Mouse (Mus musculus): ENCODE results near the gene Cst13.
"Not testable (repeated sequence)": the region's sequence is repeated elsewhere in the genome, so short reads cannot be mapped to it uniquely, and the experiment has no call there.

Cst13 gene

GRCm38 (mm10) chr2:148819909-148820308 lies at the start of gene Cst13:
Gene Cst13, plus strand, starts transcription at chr2:148820081.
- DNase-seq: no peak

DNA sequence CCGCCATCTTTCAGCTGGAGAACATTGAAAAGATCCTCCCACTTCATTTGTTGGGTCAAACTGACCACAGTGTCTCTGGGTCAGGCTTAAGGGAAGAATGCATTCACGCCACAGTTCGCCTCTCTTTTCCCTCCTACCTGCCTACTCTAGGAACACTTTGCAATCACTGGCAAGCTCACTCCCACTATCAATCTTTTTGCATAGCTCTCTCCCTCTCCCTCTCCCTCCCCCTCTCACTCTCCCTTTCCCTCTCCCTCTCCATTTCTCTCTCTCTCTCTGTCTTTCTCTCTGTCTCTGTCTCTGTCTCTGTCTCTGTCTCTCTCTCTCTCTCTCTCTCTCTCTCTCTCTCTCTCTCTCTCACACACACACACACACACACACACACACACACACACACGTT lies 48.5 kb upstream of the Cst13 start, which contains the start of gene Cst11:
TSS of gene Cst11 (minus strand) at position 101 of the 400 bp plus-strand sequence.
- not testable (repeated sequence) for DNase-seq

- no peak for DNase-seq
Measured at GRCm38 (mm10) chr2:148781709-148782108, 38.2 kb upstream of the Cst13 start, which contains the start of gene 8030411F24Rik. Gene 8030411F24Rik, plus strand, starts transcription at chr2:148782009.

DNA sequence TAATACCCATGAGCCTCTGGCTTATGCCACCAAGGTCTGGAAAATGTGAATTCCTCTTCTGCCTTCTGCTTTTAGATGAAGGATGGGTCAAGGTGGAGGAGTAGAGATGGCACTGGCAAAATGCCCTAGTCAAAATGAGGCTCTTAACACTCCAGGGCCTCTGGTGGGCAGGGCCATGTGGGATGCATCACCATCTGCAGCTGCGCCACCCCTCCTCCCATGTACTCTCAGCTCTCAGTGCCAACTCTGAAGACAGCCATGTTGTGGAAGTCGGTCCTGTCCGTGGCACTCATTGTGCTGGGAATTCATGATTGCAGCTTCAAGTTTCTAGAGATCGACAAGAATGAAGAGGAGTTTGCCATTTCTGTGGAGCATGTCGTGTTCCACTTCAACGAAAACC lies 30.7 kb upstream of the Cst13 start, which contains the start of gene Cst12:
TSS of gene Cst12 (plus strand) at position 220 of the 400 bp plus-strand sequence.
- DNase-seq: no peak

DNA sequence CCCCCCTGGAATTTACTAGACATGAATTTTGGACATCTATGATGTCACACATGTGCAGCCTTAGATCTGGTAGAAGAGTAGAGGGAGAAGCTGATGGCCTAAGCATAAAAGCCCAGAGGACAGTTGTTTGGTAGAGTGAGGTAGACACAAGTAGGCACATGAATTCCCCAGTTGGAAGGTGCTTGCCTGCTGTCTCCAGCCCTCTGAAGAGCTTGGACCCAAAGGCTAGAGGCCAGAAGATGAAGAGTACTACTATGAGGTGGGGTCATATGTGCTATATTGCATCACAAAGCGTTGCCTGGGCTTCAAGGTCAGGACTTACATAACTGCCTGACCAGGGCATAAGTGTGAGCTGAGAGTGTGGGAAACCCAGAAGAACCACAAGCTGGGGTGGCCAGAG lies 21.4 kb upstream of the Cst13 start, which contains the start of gene Cst8:
TSS of gene Cst8 (plus strand) at position 301 of the 400 bp plus-strand sequence.
- no peak for DNase-seq

DNA sequence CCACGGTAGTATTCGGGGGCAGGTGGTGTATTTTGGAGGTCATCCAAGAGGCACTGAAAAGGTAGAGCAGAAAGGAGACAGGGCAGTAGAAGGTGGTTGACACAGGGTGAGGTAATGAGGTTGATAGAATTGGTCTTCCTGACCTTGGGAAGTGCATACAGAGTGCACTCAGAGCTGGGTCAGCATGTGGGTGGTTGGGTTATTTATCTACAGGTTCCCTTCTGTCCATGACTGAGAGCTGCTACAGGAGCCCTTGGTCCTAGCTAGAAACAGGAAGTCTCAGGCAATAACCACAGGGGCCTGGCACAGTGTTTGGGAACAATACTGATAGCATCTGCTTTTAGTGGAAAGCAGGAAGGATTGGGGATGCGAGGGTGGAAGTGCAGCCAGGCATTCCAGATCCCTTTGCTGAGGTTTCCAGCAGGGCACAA lies 18.4 kb upstream of the Cst13 start:
- DNase-seq: peak; percentile 70 to 82

- DNase-seq: no peak
Measured at GRCm38 (mm10) chr2:148806696-148807095, 13.2 kb upstream of the Cst13 start.

DNA sequence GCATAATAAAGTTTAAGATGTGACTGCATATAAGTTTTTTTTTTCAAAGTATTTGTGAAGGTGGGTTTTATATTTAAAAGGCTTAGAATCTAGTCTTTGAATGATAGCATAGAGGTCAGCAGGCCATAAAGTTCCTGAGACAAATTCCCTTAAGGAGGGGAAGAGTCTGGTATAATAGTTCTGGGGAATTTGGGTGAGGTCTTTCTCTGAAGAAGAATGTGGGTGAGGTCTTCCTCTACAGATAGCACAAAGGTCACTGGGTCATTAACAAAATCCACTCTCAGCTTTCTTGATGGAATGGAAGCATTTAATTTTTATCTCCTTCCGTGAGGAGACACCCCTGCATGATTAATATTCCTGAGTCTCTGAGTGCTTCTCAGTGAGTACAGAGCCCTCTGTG lies 6.1 kb downstream of the Cst13 start:
- DNase-seq: no peak

DNA sequence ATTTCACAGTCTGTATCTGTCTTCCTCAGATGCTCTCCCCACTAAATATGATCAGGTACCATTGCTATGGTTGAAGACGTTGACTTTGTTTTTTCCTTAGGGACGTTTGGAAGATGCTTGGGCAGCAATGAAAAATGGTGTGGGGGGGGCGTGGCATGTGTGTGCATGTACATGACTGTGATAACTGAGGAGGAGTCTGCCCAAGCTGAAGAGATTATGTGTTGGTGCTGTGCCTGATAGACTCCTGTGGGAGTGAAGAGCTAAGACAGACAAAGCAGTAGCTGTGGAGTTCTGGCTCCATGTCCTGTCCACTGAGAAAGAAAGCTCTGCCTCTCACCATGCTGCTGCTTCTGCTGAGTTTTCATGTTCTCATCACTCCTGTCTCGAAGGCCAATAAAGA lies 15.0 kb downstream of the Cst13 start, which contains the start of gene Cst9:
TSS of gene Cst9 (plus strand) at position 236 of the 400 bp plus-strand sequence.
- no peak for DNase-seq

DNA sequence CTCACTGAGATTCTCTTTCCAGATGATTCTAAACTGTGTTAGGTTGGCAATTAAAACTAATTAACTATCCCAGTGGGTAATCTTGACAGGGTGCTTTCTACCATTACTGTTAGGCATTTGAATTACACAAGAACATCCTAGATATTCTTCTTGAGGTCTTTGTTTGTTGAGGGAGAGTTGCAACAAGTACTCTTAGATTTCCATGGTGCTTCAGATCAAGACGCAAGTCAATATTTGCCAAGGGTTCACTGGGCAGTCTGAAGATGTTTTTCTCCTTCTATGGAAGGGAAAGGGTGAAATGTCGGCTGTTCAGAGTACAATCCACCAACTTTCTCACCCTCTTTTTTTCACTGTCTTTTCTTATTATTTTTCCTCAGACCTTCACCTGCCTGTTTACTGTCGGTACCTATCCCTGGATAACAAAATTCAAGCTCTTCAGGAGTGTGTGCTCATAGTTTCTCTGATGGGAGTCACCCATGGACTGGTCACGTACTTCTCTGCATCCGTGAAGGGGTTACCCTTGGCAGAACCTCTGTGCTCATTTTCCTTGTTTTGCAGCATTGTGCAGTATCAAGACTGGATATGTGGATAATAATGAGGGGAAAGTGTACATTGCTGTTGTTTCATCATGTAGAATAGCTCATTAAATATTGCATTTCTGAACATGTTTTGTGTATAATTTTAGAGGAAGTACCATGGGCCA lies 18.3 kb downstream of the Cst13 start:
- no peak for DNase-seq

DNA sequence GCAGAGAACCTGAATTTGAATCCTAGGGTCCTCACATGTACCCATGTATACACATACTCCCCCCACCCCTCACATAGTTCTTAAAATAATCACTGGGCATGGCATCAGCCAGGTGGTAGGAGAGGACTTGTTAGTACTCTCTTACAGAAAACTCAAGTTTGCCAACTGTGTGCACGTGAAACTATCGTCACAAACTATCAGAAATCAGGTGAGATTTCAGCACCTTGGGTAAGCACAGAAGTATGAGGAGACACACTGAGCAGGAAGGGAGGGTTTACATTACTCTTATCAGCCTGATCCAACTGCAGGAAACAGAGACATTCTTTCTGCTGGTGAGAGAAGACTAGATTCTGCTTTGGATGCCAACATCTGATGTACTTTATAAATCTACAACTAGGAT lies 19.3 kb downstream of the Cst13 start:
- no peak for DNase-seq

- peak; percentile 76 to 81 for DNase-seq
Measured at GRCm38 (mm10) chr2:148851116-148851906, 31.4 kb downstream of the Cst13 start.

DNA sequence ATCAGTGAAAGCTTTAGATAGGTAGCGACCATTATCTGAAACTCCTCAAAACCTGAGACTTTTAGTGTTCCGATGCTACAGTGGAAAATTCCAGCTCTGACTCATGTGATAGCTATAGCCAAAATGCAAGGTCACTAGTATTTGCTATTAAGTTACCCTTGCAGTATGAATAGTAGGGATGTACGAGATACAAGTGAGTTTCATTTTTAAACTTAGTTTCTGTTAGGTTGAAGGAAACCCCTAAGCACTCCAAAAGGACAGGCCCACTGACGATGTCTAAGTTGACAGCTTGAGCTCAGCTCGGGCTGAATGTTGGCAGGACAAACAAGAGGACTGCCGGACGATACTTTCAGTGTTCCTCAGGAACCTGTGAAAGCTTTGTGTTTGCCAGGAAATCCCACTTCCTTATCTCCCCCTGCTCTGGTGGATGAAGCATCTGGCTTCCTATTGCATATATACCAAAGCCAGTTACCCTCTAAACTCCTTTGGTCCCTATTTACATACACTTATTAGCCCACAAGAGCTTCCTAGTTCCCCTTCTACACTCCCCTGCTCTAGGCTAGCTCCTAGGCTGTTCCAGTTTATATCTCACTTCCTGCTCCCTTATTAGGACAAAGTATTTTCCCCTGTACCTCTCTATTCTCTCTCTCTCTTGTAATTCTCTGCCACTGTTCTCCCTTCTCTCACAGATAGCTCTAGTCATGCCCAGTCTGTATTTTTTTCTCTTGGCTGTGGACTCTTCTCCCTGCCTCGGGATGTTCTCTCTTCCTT lies 36.9 kb downstream of the Cst13 start:
- DNase-seq: no peak

DNA sequence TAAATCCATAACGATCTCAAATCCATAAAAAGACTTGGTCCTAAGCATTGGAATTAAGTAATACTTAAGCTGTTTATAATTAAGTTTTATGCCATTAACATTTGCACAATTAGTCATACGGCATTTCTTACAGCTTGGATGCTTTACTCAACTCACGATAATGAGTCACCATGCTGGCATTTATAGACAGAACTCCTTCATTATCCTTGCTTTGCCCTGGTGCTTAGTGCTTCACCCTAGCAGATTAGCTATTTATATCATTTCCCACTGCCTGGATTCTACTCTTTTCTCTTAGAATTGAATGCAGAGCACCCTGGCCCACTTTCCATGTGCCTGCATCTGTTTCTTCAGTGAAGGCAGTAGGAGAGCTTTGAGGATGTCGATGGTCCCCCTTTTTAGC lies 37.6 kb downstream of the Cst13 start:
- no peak for DNase-seq

GRCm38 (mm10) chr2:148860993-148861392 lies 41.1 kb downstream of the Cst13 start:
- DNase-seq: no peak

DNA sequence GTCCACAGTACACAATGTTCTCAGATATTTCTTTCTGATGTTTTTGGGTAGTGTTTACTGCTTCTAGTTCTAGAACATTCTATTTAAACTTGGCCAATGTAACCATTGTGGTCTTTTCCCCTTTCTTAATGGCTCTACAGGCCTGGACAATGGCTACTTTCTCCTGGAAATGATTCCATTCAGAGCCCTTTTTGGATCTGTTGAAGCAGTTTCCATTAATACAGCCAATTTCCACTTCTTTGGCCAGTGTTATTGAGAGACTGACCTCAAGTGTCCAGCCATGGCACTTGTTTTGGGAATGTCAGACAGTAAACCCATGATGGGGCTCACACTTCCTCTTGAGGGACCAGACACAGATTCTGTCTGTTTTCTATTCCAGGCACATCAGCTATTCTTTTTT lies 41.8 kb downstream of the Cst13 start:
- no peak for DNase-seq

GRCm38 (mm10) chr2:148864966-148865365 lies 45.1 kb downstream of the Cst13 start, which contains the start of gene 9230104L09Rik:
Gene 9230104L09Rik, minus strand, starts transcription at chr2:148865038.
- DNase-seq: no peak

GRCm38 (mm10) chr2:148868959-148869358 lies 49.1 kb downstream of the Cst13 start:
- no peak for DNase-seq

DNA sequence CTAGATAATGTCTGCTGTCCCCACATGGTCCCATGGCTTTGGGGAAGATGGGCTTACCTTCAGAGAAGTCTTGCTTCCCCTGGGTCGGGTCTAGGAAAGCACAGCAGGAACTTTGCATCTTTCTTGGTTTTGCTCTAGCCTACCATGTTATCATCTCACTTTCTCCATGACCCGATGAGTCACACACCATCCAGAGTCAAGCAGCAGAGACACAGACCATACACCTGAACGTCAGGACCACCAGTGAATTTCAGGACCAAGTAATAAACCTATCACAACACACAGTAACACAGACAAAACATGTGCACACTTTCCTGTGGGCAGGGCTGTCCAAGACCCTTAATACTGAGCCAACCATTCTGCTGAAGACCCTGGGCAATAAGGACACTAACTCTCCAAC lies 50.6 kb downstream of the Cst13 start:
- DNase-seq: no peak

- DNase-seq: no peak
Measured at GRCm38 (mm10) chr2:148872860-148873259, 53.0 kb downstream of the Cst13 start.

DNA sequence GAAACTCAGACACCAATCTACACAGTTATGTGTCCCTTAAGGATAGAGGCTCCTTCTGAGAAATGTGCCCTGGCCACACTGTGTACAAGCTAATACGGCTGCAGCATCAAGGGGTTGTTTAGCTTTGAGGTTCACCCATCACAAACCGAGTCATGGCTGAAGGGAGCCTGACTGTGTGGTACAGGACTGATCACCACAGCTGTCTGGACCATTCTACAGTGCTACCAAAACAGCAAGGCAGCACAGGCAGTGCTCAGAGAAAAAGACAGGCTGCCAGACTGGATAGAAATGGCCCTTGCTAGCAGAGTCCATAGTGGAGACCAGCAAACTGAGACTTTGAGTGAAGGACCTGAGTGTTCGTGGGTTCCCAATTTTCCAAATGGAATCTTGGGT lies 54.3 kb downstream of the Cst13 start:
- peak in 1 of 2 experiments; percentile 6 for DNase-seq

GRCm38 (mm10) chr2:148874617-148875334 lies 54.9 kb downstream of the Cst13 start:
- DNase-seq: peak; percentile 36 to 40

Measured in cerebellum, postnatal 25 days (tissue).